Mouse (Mus musculus): ENCODE measurements around the gene Naa25.

Naa25 gene

GRCm38 (mm10) chr5:121397187-121398145 lies at the start of gene Naa25:
Gene Naa25 (plus strand): TSS chr5:121397936.
- DNase-seq (ENCODE audit: low read depth, low spot score) = peak; percentile 98

- DNase-seq (ENCODE audit: low read depth, low spot score) = no peak
These were observed 38.5 kb upstream of the Naa25 start for GRCm38 (mm10) chr5:121359229-121359628.

GRCm38 (mm10) chr5:121361696-121362095 lies 36.0 kb upstream of the Naa25 start:
- no peak for DNase-seq (ENCODE audit: low read depth, low spot score)

GRCm38 (mm10) chr5:121363441-121363840 lies 34.3 kb upstream of the Naa25 start:
- no peak for DNase-seq (ENCODE audit: low read depth, low spot score)

GRCm38 (mm10) chr5:121366449-121367225 lies 31.1 kb upstream of the Naa25 start:
- DNase-seq (ENCODE audit: low read depth, low spot score) = no peak

- DNase-seq (ENCODE audit: low read depth, low spot score) = no peak
These were observed 30.5 kb upstream of the Naa25 start for GRCm38 (mm10) chr5:121367255-121367654.

- DNase-seq (ENCODE audit: low read depth, low spot score) = no peak
These were observed 26.0 kb upstream of the Naa25 start for GRCm38 (mm10) chr5:121371712-121372111.

GRCm38 (mm10) chr5:121374790-121375189 lies 22.9 kb upstream of the Naa25 start:
- no peak for DNase-seq (ENCODE audit: low read depth, low spot score)

- peak; percentile 66 for DNase-seq (ENCODE audit: low read depth, low spot score)
These were observed 20.8 kb upstream of the Naa25 start for GRCm38 (mm10) chr5:121376972-121377371.

GRCm38 (mm10) chr5:121378678-121379256 lies 19.0 kb upstream of the Naa25 start:
- DNase-seq (ENCODE audit: low read depth, low spot score) = no peak

GRCm38 (mm10) chr5:121380692-121381091 lies 17.0 kb upstream of the Naa25 start:
- DNase-seq (ENCODE audit: low read depth, low spot score) = peak; percentile 37

- peak; percentile 81 for DNase-seq (ENCODE audit: low read depth, low spot score)
These were observed 13.6 kb upstream of the Naa25 start for GRCm38 (mm10) chr5:121383857-121384756.

- peak; percentile 76 for DNase-seq (ENCODE audit: low read depth, low spot score)
These were observed 12.8 kb upstream of the Naa25 start for GRCm38 (mm10) chr5:121384757-121385460.

GRCm38 (mm10) chr5:121385461-121386119 lies 12.1 kb upstream of the Naa25 start, which contains the start of gene Trafd1:
Gene Trafd1 (minus strand): TSS chr5:121385632.
- DNase-seq (ENCODE audit: low read depth, low spot score) = peak; percentile 93

GRCm38 (mm10) chr5:121386120-121386909 lies 11.4 kb upstream of the Naa25 start:
- DNase-seq (ENCODE audit: low read depth, low spot score) = no peak

GRCm38 (mm10) chr5:121387126-121387525 lies 10.6 kb upstream of the Naa25 start:
- no peak for DNase-seq (ENCODE audit: low read depth, low spot score)

- no peak for DNase-seq (ENCODE audit: low read depth, low spot score)
These were observed 8.6 kb upstream of the Naa25 start for GRCm38 (mm10) chr5:121389106-121389505.

GRCm38 (mm10) chr5:121389691-121390090 lies 8.0 kb upstream of the Naa25 start:
- DNase-seq (ENCODE audit: low read depth, low spot score) = no peak
